Mouse (Mus musculus) cerebellum, adult 11-12 months (tissue): ENCODE results near the gene Ott.
"Not testable (repeated sequence)": the region's sequence is repeated elsewhere in the genome, so short reads cannot be mapped to it uniquely, and the experiment has no call there.

Experiments used
- DNase-seq: peaks from one replicate; pipeline ENCODE4 v3.0.0; 2022

The Ott gene

DNA sequence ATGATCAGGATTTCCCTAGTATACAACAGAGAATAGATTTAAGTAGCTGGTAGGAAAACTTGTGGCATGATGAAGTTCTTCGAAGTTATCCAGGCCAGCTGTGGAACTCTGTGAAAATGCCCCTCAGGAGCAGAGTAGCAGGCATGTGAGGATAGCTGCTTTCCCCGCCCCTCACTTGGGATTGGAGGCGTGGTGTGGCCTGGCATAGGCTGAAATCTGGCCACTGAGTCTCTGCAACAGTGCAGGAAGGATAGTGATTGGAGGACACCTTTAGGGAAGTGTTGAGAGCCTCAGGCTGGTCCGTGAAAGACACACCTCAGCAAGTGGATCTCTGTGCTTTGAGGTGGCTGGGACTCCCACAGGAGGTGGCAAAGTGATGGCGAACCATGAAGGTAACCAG lies at the start of gene Ott:
Gene Ott, plus strand, starts transcription at position 301 of the 400 bp plus-strand sequence.
- DNase-seq: not testable (repeated sequence)
